Mouse (Mus musculus) heart, postnatal 0 days (tissue): Measurements from ENCODE around the gene Bglap3.

Experiments used
- CTCF ChIP-seq: IDR thresholded peaks from 2 replicates; pipeline ENCODE4 v1.5.1; 2016; ENCODE audit warnings: antibody characterized with exemption, control low read depth, low read depth
- EP300 ChIP-seq: IDR thresholded peaks from 2 replicates; pipeline ENCODE4 v1.6.1; 2016; ENCODE audit warnings: antibody characterized with exemption, low read depth

GRCm38 (mm10) chr3:88384364-88384763 is 11.8 kb upstream of the Bglap3 start, which contains the start of gene Bglap:
- TF ChIP-seq CTCF (no peak), EP300 (no peak)
